In genomic region chr8:94396964-94397657, GRCm38 (mm10) we compare ENCODE assay signal across 7 mouse cellular contexts. TPM values are rescaled to one million over a fixed set of nuclear protein-coding genes. Genes with fewer than 3 reads are reported as not detected.
DNase-seq lines count a peak whose midpoint lies in the region; TF ChIP-seq lines count a peak whose summit lies in the region.

No protein-coding gene starts in this region.

- peak; percentile 91 for TF ChIP-seq CTCF in liver, adult 2 months (IDR thresholded peaks at IDR 0.05; ENCODE audit: low read depth, low read length)

- 14% methylated on average over 11 of the region's 11 CpGs for WGBS in liver, adult 2 months

- no peaks in the 10 kb centered on the region for H3K27me3 ChIP-seq in liver, adult 2 months (ENCODE audit: control insufficient read depth, insufficient read depth, low read length)

- H3K4me3 ChIP-seq in liver, adult 2 months (ENCODE audit: insufficient read depth, low read depth, low read length), result no peak overlapping the region

- peak; percentile 67 for DNase-seq in 416B (ENCODE audit: low read depth)
- DNase-seq in CD4-positive, CD25-positive, alpha-beta regulatory T cell, adult 2 months (ENCODE audit: low read depth, low spot score), result peak; percentile 83
- peak; percentile 34 for DNase-seq in cerebellum, adult 11 months
- DNase-seq in gastrocnemius, postnatal 10 days, result peak; percentile 58
- peak; percentile 66 for DNase-seq in kidney, adult 11 months
- peak; percentile 90 for DNase-seq in liver, adult 2 months (ENCODE audit: extremely low read depth, low read depth, low spot score)
- DNase-seq in naive thymus-derived CD4-positive, alpha-beta T cell, adult 2 months (ENCODE audit: low read depth), result peak; percentile 79

- no peak overlapping the region for H3K9ac ChIP-seq in liver, adult 2 months (ENCODE audit: low read depth, low read length)

- peak overlapping the region; percentile 5; the same call in 1 of the 2 replicates for H3K27ac ChIP-seq in liver, adult 2 months (replicated peaks; ENCODE audit: insufficient read depth, low read depth, low read length)

- H3K4me1 ChIP-seq in liver, adult 2 months (ENCODE audit: control insufficient read depth, insufficient read depth, low read length), result peaks cover 7% of the 10 kb centered on the region; the same call in 1 of the 2 replicates

- peaks cover 46% of the 10 kb centered on the region for H3K36me3 ChIP-seq in liver, adult 2 months (ENCODE audit: control insufficient read depth, insufficient read depth, low read length)

- TF ChIP-seq POLR2A in liver, adult 2 months (IDR thresholded peaks at IDR 0.05; ENCODE audit: extremely low read depth, insufficient read depth, low read length), result no peak

- no peaks in the 10 kb centered on the region for H3K79me2 ChIP-seq in liver, adult 2 months (ENCODE audit: control insufficient read depth, insufficient read depth, low read length)

RNA-seq across cellular contexts. Expression of gene Herpud1, which starts 10.9 kb away (rescaled TPM):
- total RNA-seq in gastrocnemius, postnatal 10 days (2021), result 10 to 100 TPM; 51.7 to 56.6 TPM
- total RNA-seq in liver, adult 2 months (2014; rRNA removed), result 575 and 759 TPM in 2 replicates
- polyA plus RNA-seq in liver, adult 2 months (2012; rRNA removed), result 421 and 468 TPM in 2 replicates

RNA-seq across cellular contexts. Expression of gene Nlrc5, which starts 37.0 kb away (rescaled TPM):
- total RNA-seq in gastrocnemius, postnatal 10 days (2021), result under 1 TPM; 0.42 to 0.88 TPM
- total RNA-seq in liver, adult 2 months (2014; rRNA removed), result 19.5 and 21.2 TPM in 2 replicates
- polyA plus RNA-seq in liver, adult 2 months (2012; rRNA removed), result 6.6 and 11.6 TPM in 2 replicates

Comparison
In these comparisons a context has a peak if more than half of its experiments do, and no peak if none do; other contexts are left out.
1. DNase-seq: peak in every context shown above with its lines; median percentile 90 in liver, adult 2 months; 83 in CD4-positive, CD25-positive, alpha-beta regulatory T cell, adult 2 months; 79 in naive thymus-derived CD4-positive, alpha-beta T cell, adult 2 months; 67 in 416B; 66 in kidney, adult 11 months; 58 in gastrocnemius, postnatal 10 days; 34 in cerebellum, adult 11 months.
2. RNA of gene Herpud1, which starts 10.9 kb away (total RNA-seq): 575 to 759 TPM in liver, adult 2 months; 51.7 to 56.6 TPM in gastrocnemius, postnatal 10 days; every median in the first group is over 10 times any median in the second.
3. RNA of gene Nlrc5, which starts 37.0 kb away (total RNA-seq): 19.5 to 21.2 TPM in liver, adult 2 months; 0.42 to 0.88 TPM in gastrocnemius, postnatal 10 days; every median in the first group is over 10 times any median in the second.